Mouse (Mus musculus): ENCODE measurements around the gene Zcchc4.
"Not testable (repeated sequence)": the region's sequence is repeated elsewhere in the genome, so short reads cannot be mapped to it uniquely, and the experiment has no call there.

Gene Zcchc4

GRCm38 (mm10) chr5:52775237-52775636 lies at the start of gene Zcchc4:
Gene Zcchc4 (plus strand): TSS chr5:52775409.
- DNase-seq (ENCODE audit: extremely low read depth, low read depth, low spot score), result no peak

- no peak for DNase-seq (ENCODE audit: extremely low read depth, low read depth, low spot score)
Measured at GRCm38 (mm10) chr5:52727747-52728146, 47.5 kb upstream of the Zcchc4 start.

GRCm38 (mm10) chr5:52732811-52733210 lies 42.4 kb upstream of the Zcchc4 start:
- DNase-seq (ENCODE audit: extremely low read depth, low read depth, low spot score), result no peak

- no peak for DNase-seq (ENCODE audit: extremely low read depth, low read depth, low spot score)
Measured at GRCm38 (mm10) chr5:52736046-52736445, 39.2 kb upstream of the Zcchc4 start.

GRCm38 (mm10) chr5:52741391-52742111 lies 33.7 kb upstream of the Zcchc4 start, which contains the start of gene Pi4k2b:
Gene Pi4k2b (plus strand): TSS chr5:52741574.
- peak; percentile 3 for DNase-seq (ENCODE audit: extremely low read depth, low read depth, low spot score)

GRCm38 (mm10) chr5:52742112-52742813 lies 32.9 kb upstream of the Zcchc4 start:
- DNase-seq (ENCODE audit: extremely low read depth, low read depth, low spot score), result peak; percentile 11

- DNase-seq (ENCODE audit: extremely low read depth, low read depth, low spot score), result no peak
Measured at GRCm38 (mm10) chr5:52743231-52743630, 32.0 kb upstream of the Zcchc4 start.

GRCm38 (mm10) chr5:52746920-52747319 lies 28.3 kb upstream of the Zcchc4 start:
- no peak for DNase-seq (ENCODE audit: extremely low read depth, low read depth, low spot score)

GRCm38 (mm10) chr5:52748732-52749131 lies 26.5 kb upstream of the Zcchc4 start:
- peak; percentile 16 for DNase-seq (ENCODE audit: extremely low read depth, low read depth, low spot score)

- DNase-seq (ENCODE audit: extremely low read depth, low read depth, low spot score), result no peak
Measured at GRCm38 (mm10) chr5:52753146-52753545, 22.1 kb upstream of the Zcchc4 start.

- DNase-seq (ENCODE audit: extremely low read depth, low read depth, low spot score), result no peak
Measured at GRCm38 (mm10) chr5:52754196-52754595, 21.0 kb upstream of the Zcchc4 start.

- no peak for DNase-seq (ENCODE audit: extremely low read depth, low read depth, low spot score)
Measured at GRCm38 (mm10) chr5:52755337-52755736, 19.9 kb upstream of the Zcchc4 start.

GRCm38 (mm10) chr5:52755989-52756388 lies 19.2 kb upstream of the Zcchc4 start:
- DNase-seq (ENCODE audit: extremely low read depth, low read depth, low spot score), result no peak

- DNase-seq (ENCODE audit: extremely low read depth, low read depth, low spot score), result no peak
Measured at GRCm38 (mm10) chr5:52762586-52762985, 12.6 kb upstream of the Zcchc4 start.

GRCm38 (mm10) chr5:52774267-52774666 lies 942 bp upstream of the Zcchc4 start:
- no peak for DNase-seq (ENCODE audit: extremely low read depth, low read depth, low spot score)

- not testable (repeated sequence) for DNase-seq (ENCODE audit: extremely low read depth, low read depth, low spot score)
Measured at GRCm38 (mm10) chr5:52776466-52777354, 1.5 kb downstream of the Zcchc4 start.

- peak; percentile 7 for DNase-seq (ENCODE audit: extremely low read depth, low read depth, low spot score)
Measured at GRCm38 (mm10) chr5:52782523-52783250, 7.5 kb downstream of the Zcchc4 start.

GRCm38 (mm10) chr5:52783251-52783620 lies 8.0 kb downstream of the Zcchc4 start:
- no peak for DNase-seq (ENCODE audit: extremely low read depth, low read depth, low spot score)

GRCm38 (mm10) chr5:52783957-52784356 lies 8.7 kb downstream of the Zcchc4 start:
- DNase-seq (ENCODE audit: extremely low read depth, low read depth, low spot score), result no peak

- DNase-seq (ENCODE audit: extremely low read depth, low read depth, low spot score), result no peak
Measured at GRCm38 (mm10) chr5:52786556-52787322, 11.5 kb downstream of the Zcchc4 start.

All from fat pad, adult 2 months (tissue).